Mouse (Mus musculus): ENCODE data around the gene Sfmbt1.

DNA sequence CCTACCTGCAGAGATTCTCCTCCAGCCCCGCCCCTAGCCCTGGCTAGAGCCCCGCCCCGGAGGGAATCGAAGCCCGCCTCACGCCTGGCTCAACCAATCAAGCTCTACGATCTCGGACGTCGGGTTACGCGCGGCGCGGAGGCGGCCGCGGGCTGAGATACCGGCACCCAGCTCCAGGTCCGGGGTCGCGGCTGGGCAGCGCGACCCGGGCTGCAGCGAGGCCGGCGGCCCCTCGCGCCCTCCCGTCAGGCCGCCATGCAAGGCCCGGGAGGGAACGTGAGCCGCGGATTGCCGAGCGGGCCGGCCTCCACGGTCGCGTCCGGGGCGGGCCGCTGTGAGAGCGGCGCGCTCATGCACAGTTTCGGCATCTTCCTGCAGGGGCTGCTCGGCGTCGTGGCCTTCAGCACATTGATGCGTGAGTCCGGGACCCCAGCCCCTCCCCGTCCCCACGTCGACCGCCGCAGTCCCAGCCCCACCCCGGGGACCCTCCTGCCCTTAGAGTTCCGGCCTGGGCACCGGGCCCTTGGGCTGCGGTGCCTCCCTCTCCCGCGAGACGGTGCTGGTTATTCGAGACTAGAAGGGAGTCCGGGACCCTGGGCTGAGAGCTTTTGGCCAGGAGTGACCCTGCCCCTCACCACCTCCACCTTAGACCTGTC is 111.0 kb downstream of the Sfmbt1 start, which contains the start of gene Tmem110:
- peak; percentile 37 for TF ChIP-seq CTCF (IDR thresholded peaks at IDR 0.05; ENCODE audit: low read depth)
- no peak for TF ChIP-seq EP300 (IDR thresholded peaks at IDR 0.05; ENCODE audit: low read depth)

All from liver, embryonic 14.5 days (tissue).